Mouse (Mus musculus): ENCODE results near the gene Ak9. TPM values are rescaled to one million over a fixed set of nuclear protein-coding genes. Genes with fewer than 3 reads are reported as not detected.
A peak's percentile ranks its signal among the peaks of the same experiment; 100 is the strongest.

The Ak9 gene
- not detected in 2 replicates for polyA plus RNA-seq (2016; fragmentation: Nextera tagmentation; extraction: Ambion mirVana)

DNA sequence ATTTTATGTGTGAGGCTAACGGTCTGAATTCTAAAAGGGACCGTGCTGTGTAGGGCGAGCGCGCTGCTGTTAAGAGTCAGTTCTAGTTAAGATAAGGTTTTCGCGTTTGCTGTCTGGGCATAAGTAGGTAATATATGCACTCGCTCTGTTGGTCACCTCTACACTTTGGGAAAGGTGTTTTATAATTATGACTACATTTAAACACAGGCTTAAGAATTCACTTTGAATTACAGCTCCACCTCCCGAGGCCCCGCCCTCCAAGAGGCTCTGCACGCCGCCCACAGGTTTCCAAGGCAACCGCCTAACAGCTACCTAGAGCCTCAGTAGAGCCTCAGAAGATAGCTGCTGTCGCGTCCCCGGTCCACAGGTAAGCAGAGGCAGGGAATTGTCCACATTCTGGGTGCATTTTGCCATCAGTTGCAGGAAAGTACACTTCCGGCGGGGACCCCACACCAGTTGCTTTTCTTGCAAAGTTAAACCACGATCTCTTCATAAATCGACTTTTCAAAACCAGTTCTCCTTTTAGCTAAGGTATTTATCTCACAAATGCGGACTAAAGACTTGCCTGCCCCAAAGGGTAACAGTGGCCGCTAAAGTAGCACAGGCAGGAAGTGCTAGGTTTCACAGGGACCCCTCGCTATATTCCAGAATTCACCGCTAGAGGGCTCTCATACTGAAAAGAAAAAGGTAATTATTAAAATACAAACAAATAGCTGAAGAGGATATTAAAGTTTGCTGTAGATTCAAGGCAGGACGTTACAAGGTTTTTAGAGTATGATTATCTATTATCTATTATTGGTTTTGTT lies at the start of gene Ak9:
TSS of gene Ak9 (plus strand) at position 342 of the 806 bp plus-strand sequence.
- Histone ChIP-seq H3K27ac (peak within 1 kb of the TSS; percentile 81), H3K27me3 (replicated peaks) (no peaks in the 10 kb centered on the region), H3K4me3 (peak within 1 kb of the TSS; percentile 85), H3K9me3 (replicated peaks) (no peaks in the 10 kb centered on the region), H3K4me1 (peaks cover 19% of the 10 kb centered on the region), H3K9ac (peak within 1 kb of the TSS; percentile 90), H3K4me2 (peak within 1 kb of the TSS; percentile 93), H3K36me3 (no peaks in the 10 kb centered on the region)
- ATAC-seq, result peak; percentile 84
- under 1% methylated on average over 25 of the region's 25 CpGs for WGBS (ENCODE audit: insufficient replicate concordance)

DNA sequence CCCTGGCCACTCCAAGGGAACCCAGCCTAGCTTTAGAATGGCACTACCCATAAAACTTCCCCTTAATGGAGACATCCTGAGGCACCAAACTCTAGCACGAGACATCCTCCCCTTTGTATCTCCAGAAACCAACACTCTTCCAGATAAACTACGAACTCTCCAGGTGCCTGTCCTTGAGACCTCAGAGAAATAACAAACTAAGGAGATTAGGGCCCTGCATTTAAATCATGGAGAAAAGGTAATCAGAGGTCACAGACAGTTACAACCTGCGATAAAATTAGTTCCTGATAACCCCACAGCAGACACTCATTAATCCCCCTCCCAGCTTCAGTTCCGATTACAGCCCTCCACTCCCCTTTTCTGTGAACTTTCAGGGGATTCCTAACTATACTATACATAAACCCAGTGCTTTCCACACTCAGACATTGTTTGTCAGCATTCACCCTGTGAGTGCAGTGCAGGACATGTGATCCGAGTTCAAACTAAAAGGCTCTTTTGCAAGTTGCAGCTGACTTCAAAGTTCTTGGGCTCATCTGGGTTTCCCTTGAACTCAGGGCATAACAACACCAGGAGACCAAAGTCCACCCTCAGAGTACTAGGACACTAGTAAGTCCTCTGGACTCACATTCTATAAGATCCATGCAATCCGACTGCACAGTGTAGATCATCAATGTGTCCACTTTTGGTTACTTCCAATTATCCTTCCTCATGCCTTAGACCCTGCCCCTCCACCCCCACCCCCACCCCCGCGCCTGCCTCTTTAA lies 43.4 kb upstream of the Ak9 start:
- Histone ChIP-seq H3K9ac (peak overlapping the region; percentile 34; the same call in 1 of the 2 replicates), H3K27me3 (replicated peaks) (no peaks in the 10 kb centered on the region), H3K4me2 (no peak overlapping the region), H3K36me3 (peaks cover 16% of the 10 kb centered on the region), H3K4me1 (peaks cover 31% of the 10 kb centered on the region), H3K9me3 (replicated peaks) (0 out of 2 replicates have a peak, but pooled peaks cover 4% of the 10 kb centered on the region), H3K4me3 (no peak overlapping the region), H3K27ac (peak overlapping the region; percentile 73)
- 54% methylated on average over 8 of the region's 8 CpGs for WGBS (ENCODE audit: insufficient replicate concordance)
- no peak for ATAC-seq

DNA sequence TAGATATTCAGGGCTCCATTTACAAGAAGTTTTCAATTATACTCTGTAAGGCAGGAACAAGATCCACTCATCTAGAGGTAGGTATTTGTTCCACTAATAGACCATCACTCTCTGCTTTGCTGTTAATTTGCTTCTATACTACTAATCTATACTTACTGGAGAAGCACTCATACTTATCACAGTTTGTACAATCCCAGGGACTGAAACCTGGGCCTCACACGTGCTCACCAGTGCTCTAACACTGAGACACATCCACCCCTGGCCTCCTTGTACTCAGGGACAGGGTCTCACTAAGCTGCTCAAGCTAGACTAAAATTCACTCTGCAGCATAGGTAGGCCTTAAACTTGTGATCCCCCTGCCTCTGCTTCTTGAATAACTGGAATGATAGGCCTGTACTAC lies 42.6 kb upstream of the Ak9 start:
- Histone ChIP-seq H3K9me3 (replicated peaks) (0 out of 2 replicates have a peak, but pooled peaks cover 4% of the 10 kb centered on the region), H3K36me3 (peaks cover 16% of the 10 kb centered on the region), H3K27me3 (replicated peaks) (no peaks in the 10 kb centered on the region), H3K4me2 (no peak overlapping the region), H3K9ac (peak overlapping the region; percentile 7; the same call in 1 of the 2 replicates), H3K4me3 (no peak overlapping the region), H3K4me1 (peaks cover 31% of the 10 kb centered on the region), H3K27ac (peak overlapping the region; percentile 73)
- WGBS (ENCODE audit: insufficient replicate concordance), result 13% methylated on average over 1 of the region's 1 CpGs
- ATAC-seq, result peak; percentile 78; the same call in 1 of the 2 replicates

DNA sequence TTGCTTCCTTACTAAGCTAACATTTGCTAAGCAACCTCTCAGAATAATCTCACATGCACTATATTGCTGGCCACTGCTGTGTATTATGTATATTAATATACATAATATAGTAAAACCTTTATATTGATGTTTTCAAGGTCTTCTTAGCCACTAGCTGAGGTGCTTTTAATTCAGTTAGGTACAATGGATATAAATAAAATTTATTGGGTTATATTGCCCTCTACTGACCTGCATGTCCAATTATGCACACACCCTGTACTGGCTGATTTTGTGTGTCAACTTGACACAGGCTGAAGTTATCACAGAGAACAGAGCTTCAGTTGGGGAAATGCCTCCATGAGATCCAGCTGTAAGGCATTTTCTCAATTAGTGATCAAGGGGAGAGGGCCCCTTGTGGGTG lies 41.9 kb upstream of the Ak9 start:
- peak; percentile 76; the same call in 1 of the 2 replicates for ATAC-seq

DNA sequence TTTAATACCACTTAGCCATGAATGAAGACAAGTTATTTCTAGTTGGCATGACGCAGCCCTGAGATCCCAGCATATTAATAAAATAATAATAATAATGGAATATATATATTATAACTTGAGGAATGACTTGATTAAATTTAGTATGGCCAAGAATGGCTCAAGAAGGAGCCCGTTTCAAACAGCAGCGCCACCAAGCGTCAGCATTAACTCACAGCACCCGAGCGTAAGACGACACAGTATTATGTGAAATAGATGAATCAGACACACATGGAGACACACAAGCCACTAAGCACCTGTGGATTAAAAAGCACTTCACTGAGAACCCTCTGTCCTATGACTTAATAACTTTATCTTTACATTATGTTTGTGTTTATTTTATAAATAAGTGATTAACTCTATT lies 31.9 kb upstream of the Ak9 start:
- H3K9ac ChIP-seq, result no peak overlapping the region
- H3K27me3 ChIP-seq (replicated peaks), result no peaks in the 10 kb centered on the region
- ATAC-seq, result no peak
- no peak overlapping the region for H3K27ac ChIP-seq
- no peak overlapping the region for H3K4me3 ChIP-seq
- H3K36me3 ChIP-seq, result peaks cover 6% of the 10 kb centered on the region; the same call in 1 of the 2 replicates
- 48% methylated on average over 7 of the region's 7 CpGs for WGBS (ENCODE audit: insufficient replicate concordance)
- H3K9me3 ChIP-seq (replicated peaks), result no peaks in the 10 kb centered on the region
- H3K4me1 ChIP-seq, result peaks cover 4% of the 10 kb centered on the region; the same call in 1 of the 2 replicates
- no peak overlapping the region for H3K4me2 ChIP-seq

More for the DNA sequence above, 41.9 kb upstream of the Ak9 start:
- Histone ChIP-seq H3K9me3 (replicated peaks) (0 out of 2 replicates have a peak, but pooled peaks cover 4% of the 10 kb centered on the region), H3K27ac (peak overlapping the region; percentile 73), H3K36me3 (peaks cover 16% of the 10 kb centered on the region), H3K27me3 (replicated peaks) (no peaks in the 10 kb centered on the region), H3K4me2 (no peak overlapping the region), H3K4me1 (peaks cover 34% of the 10 kb centered on the region), H3K9ac (peak overlapping the region; percentile 7; the same call in 1 of the 2 replicates), H3K4me3 (no peak overlapping the region)

DNA sequence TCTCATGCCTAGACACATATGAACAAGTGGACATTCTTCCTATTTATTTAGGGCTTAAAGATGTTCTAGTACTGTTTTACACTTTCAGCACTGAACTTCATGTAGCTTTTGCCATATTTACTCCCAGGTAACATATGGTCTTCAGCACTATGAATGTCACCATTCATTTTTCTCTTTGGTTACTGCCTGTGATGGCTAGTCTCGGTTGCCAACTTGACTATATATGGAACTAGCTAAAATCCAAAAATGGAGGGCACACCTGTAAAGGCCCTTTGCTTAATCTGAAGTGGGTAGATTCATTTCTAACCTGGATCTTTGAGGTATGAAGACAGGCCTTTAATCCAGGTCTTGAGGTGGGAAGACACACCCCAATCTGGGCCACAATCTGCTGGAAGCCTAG lies 28.9 kb upstream of the Ak9 start:
- H3K9me3 ChIP-seq (replicated peaks), result no peaks in the 10 kb centered on the region
- H3K4me2 ChIP-seq, result no peak overlapping the region
- no peak overlapping the region; the same call in 1 of the 2 replicates for H3K9ac ChIP-seq
- H3K4me1 ChIP-seq, result no peaks in the 10 kb centered on the region
- no peaks in the 10 kb centered on the region for H3K27me3 ChIP-seq (replicated peaks)
- H3K36me3 ChIP-seq, result no peaks in the 10 kb centered on the region
- ATAC-seq, result no peak
- no peak overlapping the region for H3K27ac ChIP-seq
- WGBS (ENCODE audit: insufficient replicate concordance), result 77% methylated on average over 1 of the region's 1 CpGs
- no peak overlapping the region for H3K4me3 ChIP-seq

DNA sequence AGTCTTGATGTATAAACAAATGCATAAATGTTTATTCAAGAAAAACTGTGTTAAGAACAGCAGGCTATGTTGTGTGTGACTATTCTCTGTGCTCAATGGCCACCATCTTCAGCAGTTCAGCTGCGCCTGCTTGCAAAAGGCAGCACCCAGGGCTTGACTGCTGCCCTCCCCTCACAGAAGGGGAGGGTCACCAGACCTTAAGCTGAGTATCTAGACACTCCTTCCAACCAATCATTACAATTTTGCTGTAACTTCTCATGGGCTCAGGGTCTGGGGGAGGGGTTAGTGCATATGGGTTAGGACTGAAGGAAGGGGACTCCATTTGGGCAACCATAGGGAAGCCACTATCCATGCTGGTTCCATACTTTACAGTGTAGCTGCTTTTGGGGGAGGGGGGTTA lies 25.0 kb upstream of the Ak9 start:
- H3K4me2 ChIP-seq, result no peak overlapping the region
- H3K9me3 ChIP-seq (replicated peaks), result no peaks in the 10 kb centered on the region
- H3K9ac ChIP-seq, result no peak overlapping the region
- no peaks in the 10 kb centered on the region for H3K27me3 ChIP-seq (replicated peaks)
- H3K27ac ChIP-seq, result no peak overlapping the region
- no peak for ATAC-seq
- H3K36me3 ChIP-seq, result no peaks in the 10 kb centered on the region
- H3K4me3 ChIP-seq, result no peak overlapping the region
- 75% methylated on average over 1 of the region's 1 CpGs for WGBS (ENCODE audit: insufficient replicate concordance)
- no peaks in the 10 kb centered on the region for H3K4me1 ChIP-seq

DNA sequence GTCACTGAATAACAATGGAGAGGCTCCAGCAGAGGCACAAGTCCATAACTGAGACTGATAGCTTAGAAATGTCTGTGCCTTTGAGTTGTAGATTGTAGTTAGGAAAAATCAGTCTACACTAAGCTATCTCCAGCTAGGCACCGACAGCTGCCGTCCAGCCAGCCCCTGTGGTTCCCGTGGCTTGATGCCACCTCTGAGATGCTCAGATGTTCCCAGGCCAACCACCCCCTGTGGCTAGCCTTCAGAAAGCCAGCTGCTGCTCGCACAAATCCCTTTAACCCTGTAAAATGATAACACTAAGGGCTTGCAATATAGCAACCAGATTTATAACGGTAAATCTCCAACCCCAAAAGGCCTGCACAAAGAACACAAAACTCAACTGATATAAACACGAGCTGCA lies 23.6 kb upstream of the Ak9 start:
- Histone ChIP-seq H3K4me1 (no peaks in the 10 kb centered on the region), H3K9me3 (replicated peaks) (no peaks in the 10 kb centered on the region), H3K4me3 (no peak overlapping the region), H3K4me2 (no peak overlapping the region), H3K27ac (no peak overlapping the region), H3K27me3 (replicated peaks) (no peaks in the 10 kb centered on the region), H3K9ac (no peak overlapping the region), H3K36me3 (no peaks in the 10 kb centered on the region)
- 59% methylated on average over 6 of the region's 6 CpGs for WGBS (ENCODE audit: insufficient replicate concordance)
- no peak for ATAC-seq

DNA sequence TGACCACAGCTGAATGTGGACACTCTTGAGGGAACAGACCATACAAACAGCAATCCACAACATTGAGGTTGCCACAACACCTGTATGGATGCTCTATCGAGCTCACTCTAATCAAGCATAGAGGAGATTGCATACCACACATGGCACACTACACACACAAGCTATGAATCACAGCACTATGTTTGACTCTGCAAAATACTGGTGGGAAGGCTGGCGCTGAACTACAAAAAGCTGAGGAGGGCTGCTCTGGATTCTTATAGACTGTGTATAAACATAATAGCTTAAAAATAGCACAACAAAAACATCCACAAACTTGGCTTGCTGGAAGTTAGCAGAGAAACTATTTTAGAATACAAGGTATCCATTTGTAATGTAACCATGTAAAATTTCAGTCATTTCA lies 23.0 kb upstream of the Ak9 start:
- WGBS (ENCODE audit: insufficient replicate concordance), result 81% methylated on average over 2 of the region's 2 CpGs

DNA sequence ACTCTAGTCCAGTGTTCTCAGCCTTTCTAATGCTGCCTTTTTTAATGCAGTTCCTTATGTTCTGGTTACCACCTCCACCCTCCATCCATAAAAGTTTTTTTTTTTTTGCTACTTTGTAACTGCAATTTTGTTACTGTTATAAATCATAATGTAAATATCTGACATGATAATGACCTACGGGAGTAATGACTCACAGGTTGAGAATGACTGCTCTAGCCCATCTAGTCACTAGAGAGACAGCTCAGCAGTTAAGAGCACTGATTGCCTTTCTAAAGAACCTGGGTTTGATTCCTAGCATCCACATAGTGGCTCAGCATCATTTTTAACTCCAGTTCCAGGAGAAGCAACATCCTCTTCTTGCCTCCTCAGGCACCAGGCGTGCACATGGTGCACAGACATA lies 21.7 kb upstream of the Ak9 start:
- WGBS (ENCODE audit: insufficient replicate concordance), result 78% methylated on average over 2 of the region's 2 CpGs
- Histone ChIP-seq H3K4me1 (no peaks in the 10 kb centered on the region), H3K9me3 (replicated peaks) (no peaks in the 10 kb centered on the region), H3K9ac (no peak overlapping the region), H3K4me3 (no peak overlapping the region), H3K4me2 (no peak overlapping the region), H3K27me3 (replicated peaks) (no peaks in the 10 kb centered on the region), H3K27ac (no peak overlapping the region), H3K36me3 (no peaks in the 10 kb centered on the region)
- no peak for ATAC-seq

More for the DNA sequence above, 23.0 kb upstream of the Ak9 start:
- Histone ChIP-seq H3K9ac (no peak overlapping the region), H3K27me3 (replicated peaks) (no peaks in the 10 kb centered on the region), H3K4me1 (no peaks in the 10 kb centered on the region), H3K4me2 (no peak overlapping the region), H3K9me3 (replicated peaks) (no peaks in the 10 kb centered on the region), H3K27ac (no peak overlapping the region), H3K4me3 (no peak overlapping the region), H3K36me3 (no peaks in the 10 kb centered on the region)
- ATAC-seq, result no peak

DNA sequence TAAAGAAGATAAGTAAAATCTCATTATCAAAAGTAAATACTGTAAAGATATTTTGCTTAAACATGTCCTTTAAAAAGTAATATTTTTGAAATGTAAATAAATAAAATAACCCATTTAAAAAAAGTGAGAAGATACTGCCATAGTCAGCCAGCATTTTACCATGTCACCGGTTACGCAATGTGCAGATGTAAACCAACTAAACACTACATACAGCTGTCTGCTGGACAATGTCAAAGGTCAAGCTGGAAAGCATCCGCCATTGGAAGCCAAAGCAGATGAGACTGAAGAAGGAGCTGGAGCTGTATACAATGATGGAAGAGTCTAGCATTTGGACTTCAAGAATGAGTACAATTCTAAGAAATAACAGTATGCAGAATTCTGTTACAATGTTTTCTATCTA lies 16.2 kb upstream of the Ak9 start:
- no peaks in the 10 kb centered on the region for H3K27me3 ChIP-seq (replicated peaks)
- 86% methylated on average over 3 of the region's 3 CpGs for WGBS (ENCODE audit: insufficient replicate concordance)

DNA sequence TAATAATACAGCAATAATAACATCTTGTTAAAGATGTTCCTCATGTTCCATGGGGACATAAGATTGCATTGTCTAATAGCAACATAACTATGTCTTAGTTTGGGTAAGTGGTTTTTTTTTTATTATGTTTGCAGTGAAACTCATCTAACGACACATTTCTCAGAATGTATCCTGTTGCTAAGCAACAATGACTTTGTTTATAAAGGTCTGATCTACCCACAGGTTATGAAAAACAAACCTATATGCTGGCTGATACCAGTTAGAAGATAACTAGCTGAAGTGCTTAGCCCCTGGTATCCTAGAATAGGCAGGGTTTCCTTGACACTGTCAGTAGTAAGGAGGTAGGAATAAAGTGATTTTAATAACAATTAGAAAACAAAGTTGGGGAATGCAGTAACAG lies 15.7 kb upstream of the Ak9 start:
- H3K4me1 ChIP-seq, result peaks cover 14% of the 10 kb centered on the region; the same call in 1 of the 2 replicates
- no peaks in the 10 kb centered on the region for H3K27me3 ChIP-seq (replicated peaks)
- no peaks in the 10 kb centered on the region for H3K36me3 ChIP-seq
- ATAC-seq, result no peak
- H3K9ac ChIP-seq, result no peak overlapping the region
- no peak overlapping the region for H3K4me2 ChIP-seq
- H3K4me3 ChIP-seq, result no peak overlapping the region
- H3K9me3 ChIP-seq (replicated peaks), result no peaks in the 10 kb centered on the region
- H3K27ac ChIP-seq, result no peak overlapping the region
- 69% methylated on average over 1 of the region's 1 CpGs for WGBS (ENCODE audit: insufficient replicate concordance)

More for the DNA sequence above, 16.2 kb upstream of the Ak9 start:
- Histone ChIP-seq H3K36me3 (no peaks in the 10 kb centered on the region), H3K27ac (no peak overlapping the region), H3K4me1 (peaks cover 11% of the 10 kb centered on the region; the same call in 1 of the 2 replicates), H3K4me3 (no peak overlapping the region), H3K4me2 (no peak overlapping the region), H3K9ac (no peak overlapping the region), H3K9me3 (replicated peaks) (no peaks in the 10 kb centered on the region)
- ATAC-seq, result no peak
